18 mouse cellular contexts compared by ENCODE assay signal in the genomic region with DNA sequence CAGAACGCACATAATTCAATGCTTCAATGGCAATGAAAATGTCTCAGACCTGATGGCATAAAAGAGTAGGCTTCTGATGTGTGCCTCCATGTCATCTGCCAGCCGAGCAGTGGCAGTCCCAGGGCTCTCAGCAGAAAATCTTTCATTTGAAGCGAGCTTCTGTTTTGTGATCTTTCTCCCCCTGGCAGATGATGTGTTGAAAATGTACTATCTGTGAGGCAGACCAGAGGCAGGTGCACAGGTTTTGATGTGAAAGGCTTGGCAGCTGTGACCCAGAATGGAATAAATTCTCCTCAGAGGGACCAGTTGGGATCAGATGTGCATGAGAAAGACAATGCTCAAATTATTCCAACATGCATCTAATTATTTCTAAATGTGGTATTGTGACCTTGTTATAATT.
A peak's percentile ranks its signal among the peaks of the same experiment; 100 is the strongest.
DNase-seq lines count a peak whose midpoint lies in the region; ATAC-seq lines count a peak whose summit lies in the region.
"Had no signal": no experiment of that assay in that cellular context is flagged by ENCODE, and none has a peak within 500 bp of the region (broad histone marks: within the 10 kb centered on the region; RNA-seq: fewer than 3 reads in every experiment).

No protein-coding gene starts in this region.

- H3K27ac ChIP-seq in neural tube, embryonic 11.5 days (ENCODE audit: low read depth, low read length): no peak overlapping the region
- no peak overlapping the region for H3K27ac ChIP-seq in hindbrain, embryonic 14.5 days
- no peak overlapping the region for H3K27ac ChIP-seq in midbrain, embryonic 16.5 days (ENCODE audit: low read length)
- no peak overlapping the region for H3K27ac ChIP-seq in heart, embryonic 11.5 days (ENCODE audit: low read depth, low read length)
- H3K27ac ChIP-seq: heart, embryonic 10.5 days; liver, embryonic 14.5 days had no signal

- no peak overlapping the region for H3K4me2 ChIP-seq in neural tube, embryonic 11.5 days (ENCODE audit: low read depth)
- no peak overlapping the region for H3K4me2 ChIP-seq in hindbrain, embryonic 14.5 days (replicated peaks)
- H3K4me2 ChIP-seq in midbrain, embryonic 16.5 days (ENCODE audit: low read length): no peak overlapping the region
- no peak overlapping the region for H3K4me2 ChIP-seq in heart, embryonic 11.5 days

- ATAC-seq in neural tube, embryonic 11.5 days (ENCODE audit: insufficient read depth, low FRiP score, low TSS enrichment): peak; percentile 38; the same call in 1 of the 2 replicates
- peak; percentile 62; the same call in 1 of the 2 replicates for ATAC-seq in hindbrain, embryonic 14.5 days (ENCODE audit: low FRiP score)
- peak; percentile 71 for ATAC-seq in midbrain, embryonic 16.5 days
- ATAC-seq in heart, embryonic 11.5 days (replicated peaks; ENCODE audit: insufficient number of reproducible peaks, low FRiP score, low TSS enrichment): no peak

- no peaks in the 10 kb centered on the region for H3K4me1 ChIP-seq in neural tube, embryonic 11.5 days (ENCODE audit: control insufficient read depth, insufficient read depth, low read length)
- no peaks in the 10 kb centered on the region for H3K4me1 ChIP-seq in hindbrain, embryonic 14.5 days (replicated peaks; ENCODE audit: control insufficient read depth, insufficient read depth, low read length)
- H3K4me1 ChIP-seq in midbrain, embryonic 16.5 days (ENCODE audit: control insufficient read depth, insufficient read depth, low read length): no peaks in the 10 kb centered on the region
- no peaks in the 10 kb centered on the region for H3K4me1 ChIP-seq in heart, embryonic 11.5 days (ENCODE audit: control insufficient read depth, insufficient read depth, low read length)
- H3K4me1 ChIP-seq: heart, embryonic 10.5 days had no signal

- no peak overlapping the region for H3K9ac ChIP-seq in neural tube, embryonic 11.5 days (ENCODE audit: low read length)
- no peak overlapping the region for H3K9ac ChIP-seq in hindbrain, embryonic 14.5 days
- no peak overlapping the region for H3K9ac ChIP-seq in midbrain, embryonic 16.5 days (ENCODE audit: low read depth, low read length)
- no peak overlapping the region for H3K9ac ChIP-seq in heart, embryonic 11.5 days (ENCODE audit: low read depth, low read length)
- H3K9ac ChIP-seq: liver, embryonic 14.5 days had no signal

- no peak overlapping the region for H3K4me3 ChIP-seq in neural tube, embryonic 11.5 days (ENCODE audit: low read depth, low read length)
- no peak overlapping the region for H3K4me3 ChIP-seq in hindbrain, embryonic 14.5 days (replicated peaks; ENCODE audit: low read length)
- H3K4me3 ChIP-seq in midbrain, embryonic 16.5 days (ENCODE audit: low read depth, low read length): no peak overlapping the region
- no peak overlapping the region for H3K4me3 ChIP-seq in heart, embryonic 11.5 days (ENCODE audit: low read depth, low read length)
- H3K4me3 ChIP-seq: heart, embryonic 10.5 days had no signal

- WGBS in neural tube, embryonic 11.5 days: 74% methylated on average over 3 of the region's 3 CpGs
- 37% methylated on average over 3 of the region's 3 CpGs for WGBS in hindbrain, embryonic 14.5 days
- WGBS in midbrain, embryonic 16.5 days: 37% methylated on average over 3 of the region's 3 CpGs
- WGBS in heart, embryonic 11.5 days (ENCODE audit: insufficient replicate concordance): 72% methylated on average over 3 of the region's 3 CpGs

- H3K27me3 ChIP-seq in neural tube, embryonic 11.5 days (ENCODE audit: control insufficient read depth, insufficient read depth, low read length): no peaks in the 10 kb centered on the region
- no peaks in the 10 kb centered on the region for H3K27me3 ChIP-seq in hindbrain, embryonic 14.5 days (ENCODE audit: control insufficient read depth, insufficient read depth, low read length)
- no peaks in the 10 kb centered on the region for H3K27me3 ChIP-seq in midbrain, embryonic 16.5 days (ENCODE audit: control insufficient read depth, insufficient read depth, low read depth, low read length)
- no peaks in the 10 kb centered on the region for H3K27me3 ChIP-seq in heart, embryonic 11.5 days (ENCODE audit: control insufficient read depth, insufficient read depth, low read length)

- no peaks in the 10 kb centered on the region for H3K9me3 ChIP-seq in neural tube, embryonic 11.5 days (ENCODE audit: control insufficient read depth, low read length)
- peaks cover 10% of the 10 kb centered on the region for H3K9me3 ChIP-seq in hindbrain, embryonic 14.5 days (ENCODE audit: control insufficient read depth, low read length)
- no peaks in the 10 kb centered on the region; the same call in 1 of the 2 replicates for H3K9me3 ChIP-seq in midbrain, embryonic 16.5 days (replicated peaks; ENCODE audit: control insufficient read depth, low read length, poor library complexity, severe bottlenecking)
- H3K9me3 ChIP-seq in heart, embryonic 11.5 days (replicated peaks; ENCODE audit: control insufficient read depth, low read length): no peaks in the 10 kb centered on the region

- no peaks in the 10 kb centered on the region for H3K36me3 ChIP-seq in neural tube, embryonic 11.5 days (ENCODE audit: control insufficient read depth, insufficient read depth, low read length)
- H3K36me3 ChIP-seq in hindbrain, embryonic 14.5 days (replicated peaks; ENCODE audit: control insufficient read depth, insufficient read depth): no peaks in the 10 kb centered on the region
- no peaks in the 10 kb centered on the region for H3K36me3 ChIP-seq in midbrain, embryonic 16.5 days (ENCODE audit: control insufficient read depth, insufficient read depth, low read length)
- H3K36me3 ChIP-seq in heart, embryonic 11.5 days (ENCODE audit: control insufficient read depth, insufficient read depth, low read length): no peaks in the 10 kb centered on the region
- H3K36me3 ChIP-seq: heart, embryonic 10.5 days had no signal

- DNase-seq in neural tube, embryonic 11.5 days (ENCODE audit: low spot score): peak; percentile 10
- DNase-seq in neural tube, embryonic 10.5 days (ENCODE audit: extremely low spot score, low spot score): no peak
- DNase-seq in hindbrain, embryonic 14.5 days (ENCODE audit: low spot score): no peak
- peak; percentile 0 for DNase-seq in telencephalon, adult 2 months (ENCODE audit: low read depth, low spot score)
- no peak for DNase-seq in adipocyte (ENCODE audit: low spot score)
- DNase-seq: adrenal gland, postnatal 10 days; cerebellum, adult 11-12 months; cerebellum, postnatal 25 days; embryo, embryonic 11 days; heart, postnatal 10 days; kidney, adult 11 months; layer of hippocampus, postnatal 36 days; right cerebral cortex, adult 18-20 months; thymus, postnatal 25 days had no signal

Comparison
In these comparisons a context has a peak if more than half of its experiments do, and no peak if none do; other contexts are left out.
1. DNase-seq: peak in neural tube, embryonic 11.5 days (single experiment) and telencephalon, adult 2 months (single experiment); none in neural tube, embryonic 10.5 days (single experiment), hindbrain, embryonic 14.5 days (single experiment) and adipocyte (single experiment).